Mouse (Mus musculus) urinary bladder, postnatal 36 days (tissue): ENCODE data around the gene Nr6a1.

Experiments used
- DNase-seq, 2 experiments: peaks; one replicate each; pipeline ENCODE4 v3.0.0; 2022; ENCODE audit warnings: low spot score in 2 of 2, mixed read lengths in 1 of 2

Gene Nr6a1

DNA sequence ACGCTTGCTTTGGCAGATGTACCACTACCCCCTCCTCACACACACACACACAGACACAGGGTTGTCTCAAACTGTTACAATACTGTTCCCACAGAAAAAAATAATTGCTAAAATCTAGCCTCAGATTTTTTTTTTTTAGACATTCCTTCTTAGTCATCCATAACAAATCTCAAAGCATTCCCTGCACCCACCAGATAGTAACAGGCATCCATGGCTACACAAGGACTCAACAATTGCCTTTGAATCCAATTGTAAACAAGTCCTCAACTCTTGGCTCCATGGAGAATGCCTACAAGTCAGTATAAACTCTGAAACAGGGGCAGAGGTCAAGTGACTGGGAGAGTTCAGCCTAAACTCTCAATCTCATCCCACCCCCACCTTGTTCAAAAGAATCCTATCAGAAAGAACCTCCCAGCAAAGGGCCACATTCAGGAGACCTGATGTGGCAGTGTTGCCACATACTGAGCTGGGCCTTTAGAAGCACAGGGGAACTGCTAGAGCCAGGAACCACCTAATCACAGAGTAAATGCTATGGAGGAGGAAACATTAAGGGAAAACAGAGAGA lies 52.9 kb downstream of the Nr6a1 start:
- no peak for DNase-seq

DNA sequence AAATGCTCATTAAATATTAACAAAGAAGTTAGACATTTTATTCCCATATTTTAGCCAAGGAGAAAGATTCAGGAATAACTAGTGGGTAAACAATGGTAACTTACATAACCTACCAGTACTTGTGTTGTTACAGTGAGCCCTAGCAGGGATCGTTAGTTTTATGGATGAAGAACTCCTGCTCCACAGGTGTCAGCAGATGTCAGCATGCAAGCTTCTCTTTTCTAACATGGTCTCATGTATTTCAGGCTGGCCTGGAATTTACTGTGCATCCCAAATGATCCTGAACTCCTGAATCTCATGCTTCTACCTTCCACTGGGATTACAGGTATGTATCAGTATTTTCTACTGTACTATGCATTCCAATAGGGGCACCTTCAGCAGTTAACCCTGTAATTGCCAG lies 54.8 kb downstream of the Nr6a1 start:
- no peak for DNase-seq

DNA sequence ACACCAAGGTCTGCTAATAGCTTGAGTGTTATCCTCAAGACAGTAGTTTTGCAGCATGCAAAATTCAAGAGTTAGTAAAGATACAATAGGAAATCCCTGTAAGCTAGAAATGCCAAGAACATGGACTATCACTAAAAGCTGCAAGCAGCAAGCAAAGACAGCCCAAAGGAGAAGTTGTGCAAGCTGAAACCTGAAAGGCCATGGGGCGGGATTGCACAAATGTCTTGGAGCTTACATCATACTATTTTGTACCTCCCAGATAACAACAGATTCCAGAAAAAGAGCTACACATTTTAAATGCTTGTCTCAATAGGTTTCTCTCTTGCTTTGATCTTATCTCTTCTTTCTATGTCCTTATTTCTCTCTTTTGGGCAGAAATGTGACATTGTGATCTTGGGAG lies 60.8 kb downstream of the Nr6a1 start:
- DNase-seq: peak in 1 of 2 experiments; percentile 13

DNA sequence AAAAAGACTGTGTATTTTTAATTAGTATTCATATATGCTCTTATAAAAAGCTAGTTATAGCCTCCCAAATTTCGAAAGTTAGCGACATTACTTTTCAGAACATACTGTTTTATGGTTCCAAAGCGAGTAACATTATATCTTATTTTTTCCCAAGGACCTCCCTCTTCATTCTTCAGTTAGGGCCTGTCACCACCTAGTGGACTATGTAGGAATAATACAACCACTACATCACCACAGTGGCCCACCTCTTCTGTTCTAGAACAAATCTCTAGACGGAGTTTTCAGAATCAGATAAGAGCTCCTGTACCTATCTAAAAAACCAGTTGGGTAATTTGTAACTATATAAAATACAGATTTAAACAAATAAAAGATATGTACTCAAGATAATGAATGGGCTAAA lies 63.5 kb downstream of the Nr6a1 start:
- DNase-seq: no peak

DNA sequence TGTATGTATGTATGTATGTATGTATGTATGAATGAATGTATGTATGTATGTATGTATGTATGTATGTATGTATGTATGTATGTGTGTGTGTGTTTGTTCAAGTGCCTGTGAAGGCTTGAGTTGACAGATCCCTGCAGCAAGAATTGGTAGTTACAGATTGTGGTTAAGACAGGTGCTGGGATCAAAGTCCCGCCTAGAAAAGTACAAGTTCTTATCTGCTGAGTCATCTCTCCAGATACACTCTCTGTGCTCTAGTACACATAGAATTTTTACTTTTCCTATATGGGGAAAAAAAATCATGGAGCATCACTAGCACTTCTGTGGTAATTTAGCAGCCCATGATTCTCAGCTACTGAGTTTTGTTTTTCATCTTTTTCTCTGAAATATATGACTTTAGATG lies 75.7 kb downstream of the Nr6a1 start:
- no peak for DNase-seq

DNA sequence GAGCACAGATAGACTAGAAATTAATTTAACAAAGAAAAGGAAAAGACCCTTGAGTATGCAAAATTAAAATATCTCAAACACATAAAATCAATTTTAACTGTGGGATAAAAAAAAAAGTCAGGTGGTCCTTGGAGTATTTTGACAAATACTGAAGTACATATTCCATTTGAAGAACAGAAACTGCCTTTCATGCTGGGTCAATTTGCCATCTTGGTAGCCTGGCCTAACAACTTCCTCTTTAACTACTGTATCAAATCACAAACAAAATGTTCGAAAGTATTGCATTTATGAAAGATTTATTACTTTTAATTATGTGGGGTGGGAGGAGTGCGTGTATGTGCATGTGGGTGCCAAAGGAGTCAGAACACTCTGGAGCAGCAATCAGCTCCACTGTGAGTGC lies 81.2 kb downstream of the Nr6a1 start:
- no peak for DNase-seq

DNA sequence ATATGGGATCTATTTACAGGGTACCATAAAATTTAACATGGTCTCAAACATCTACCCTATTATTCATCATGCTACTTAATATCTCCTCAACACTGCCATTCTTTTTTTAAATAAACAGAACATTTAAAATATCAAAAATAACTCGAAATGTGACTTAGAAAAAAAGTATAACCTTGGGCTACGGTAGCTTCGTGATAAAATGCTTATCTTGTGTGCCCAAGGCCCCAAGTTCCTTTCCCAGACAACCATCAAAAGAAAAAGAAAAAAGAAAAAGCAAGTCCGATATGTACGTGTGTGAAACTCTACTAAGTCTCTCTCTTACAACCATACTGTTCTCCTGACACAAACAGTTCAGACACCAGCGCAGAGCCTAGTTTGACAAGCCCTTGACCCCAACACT lies 92.0 kb downstream of the Nr6a1 start:
- no peak for DNase-seq

DNA sequence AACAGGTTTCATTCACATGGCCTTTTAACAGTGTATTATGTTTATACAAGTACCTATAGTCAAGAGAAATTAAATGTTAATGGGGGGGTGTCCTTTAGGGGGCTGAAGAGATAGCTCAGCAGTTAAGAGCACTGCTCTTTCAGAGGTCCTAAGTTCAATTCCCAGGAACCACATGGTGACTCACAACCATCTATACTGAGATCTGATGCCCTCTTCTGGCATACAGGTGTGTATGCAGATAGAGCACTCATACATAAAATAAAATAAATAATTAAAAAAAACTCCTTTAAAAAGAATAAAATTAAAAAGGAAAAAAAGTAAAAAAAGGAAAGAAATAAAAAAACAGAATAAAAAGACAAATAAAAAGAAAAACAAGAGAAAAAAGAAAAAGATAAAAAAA lies 95.5 kb downstream of the Nr6a1 start:
- no peak for DNase-seq

DNA sequence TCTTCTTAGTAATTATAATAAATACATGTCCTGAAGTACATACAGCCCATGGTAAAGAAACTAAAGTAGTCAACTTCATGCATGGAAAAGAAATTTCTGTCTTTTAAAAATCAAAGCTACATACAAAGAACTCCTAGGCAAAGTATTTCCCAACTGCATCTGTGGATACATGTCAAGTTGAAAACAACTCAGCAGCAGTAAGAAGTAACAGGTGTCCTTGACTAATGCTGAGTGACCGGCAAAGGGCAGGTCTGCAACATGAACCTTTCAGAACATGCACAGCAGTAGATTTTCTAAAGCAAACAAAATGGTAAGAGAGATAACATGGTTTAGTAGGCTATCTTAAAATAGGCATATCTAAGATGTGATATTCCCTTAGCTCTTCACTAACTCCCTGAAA lies 98.0 kb downstream of the Nr6a1 start:
- no peak for DNase-seq

DNA sequence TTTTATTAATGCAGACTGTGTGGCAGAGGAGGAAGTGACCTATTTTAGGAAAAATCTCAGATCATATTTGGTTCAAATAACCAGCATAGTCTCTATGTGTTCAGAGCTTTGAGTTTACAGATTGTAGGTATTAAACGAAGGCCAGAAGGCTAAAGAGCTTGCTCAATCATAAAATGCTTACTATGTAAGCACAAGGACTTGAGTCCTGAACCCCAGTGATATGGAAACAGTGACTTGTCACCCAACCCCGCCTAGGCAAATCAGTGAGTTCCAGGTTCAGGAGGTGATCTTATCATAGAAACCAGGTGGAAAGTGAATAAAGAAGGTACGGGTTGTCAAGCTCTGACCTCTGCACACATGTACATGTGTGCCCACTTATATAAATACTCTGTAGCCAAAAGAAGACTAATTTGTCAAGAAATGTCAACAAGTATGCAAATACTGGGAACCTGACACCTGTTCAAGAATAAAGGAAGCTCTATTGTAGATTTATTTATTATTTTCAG lies 99.6 kb downstream of the Nr6a1 start:
- DNase-seq: no peak

DNA sequence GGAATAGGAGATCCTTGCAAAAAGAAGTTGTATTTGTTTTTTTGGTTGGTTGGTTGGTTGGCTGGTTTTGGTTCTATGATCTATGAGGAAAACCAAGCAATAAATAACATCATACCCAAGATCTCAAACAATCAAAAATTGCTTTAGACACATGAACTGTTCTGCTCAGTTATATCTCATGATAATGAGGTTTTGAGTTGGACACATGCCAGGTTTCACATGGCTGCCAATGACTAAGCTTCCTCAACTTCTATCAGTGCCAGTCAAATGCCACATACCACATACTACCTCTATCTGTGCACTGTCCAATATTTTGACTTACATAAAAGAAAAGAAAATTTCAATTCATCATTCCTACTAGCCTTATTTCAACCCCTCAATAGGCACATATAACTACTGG lies 101.3 kb downstream of the Nr6a1 start:
- DNase-seq: no peak

DNA sequence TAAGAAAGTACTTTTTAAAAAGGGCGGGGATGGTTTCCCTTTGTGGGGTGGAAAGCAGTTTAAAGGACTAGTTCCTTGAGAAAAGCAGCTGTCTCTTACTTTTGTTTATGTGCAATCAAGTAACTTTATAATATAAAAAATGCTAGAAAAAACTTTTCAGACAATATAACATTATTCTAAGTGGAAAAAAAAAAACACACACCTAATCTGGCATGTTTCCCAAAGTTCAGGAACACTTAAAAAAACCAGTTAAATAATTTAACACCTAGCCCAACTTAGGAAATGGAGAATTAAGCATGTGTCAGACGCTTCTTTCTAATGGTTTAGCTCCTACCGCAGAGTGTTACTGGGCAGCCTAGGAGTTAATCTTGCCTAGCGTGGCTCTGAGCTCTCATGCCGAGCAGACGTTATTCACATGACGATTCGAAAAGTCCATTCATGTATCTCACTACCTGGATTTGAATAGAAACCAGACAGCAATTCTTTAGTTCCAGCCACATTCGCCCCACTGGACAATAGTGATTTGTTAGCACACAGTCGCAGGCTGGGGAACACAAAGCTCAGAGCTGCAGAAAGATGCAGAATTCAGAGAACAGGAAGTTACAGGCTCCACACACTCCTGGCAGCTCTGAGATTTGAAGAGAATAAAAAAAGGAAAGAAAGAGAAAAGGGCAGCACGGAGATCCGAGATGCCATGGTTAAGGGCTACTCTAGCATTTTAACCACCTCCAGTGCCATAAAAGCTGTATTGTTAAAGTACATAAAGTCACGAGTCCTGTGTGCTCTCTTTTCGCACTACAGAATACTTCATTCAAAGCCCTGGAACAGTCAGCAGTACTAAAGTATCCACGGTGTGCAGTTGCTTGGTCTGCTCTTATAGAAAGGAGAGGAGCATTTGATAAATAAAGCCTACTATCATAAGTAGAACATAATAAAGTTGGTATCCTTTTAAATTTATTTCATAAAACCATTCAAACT lies 102.4 kb downstream of the Nr6a1 start:
- DNase-seq: no peak

DNA sequence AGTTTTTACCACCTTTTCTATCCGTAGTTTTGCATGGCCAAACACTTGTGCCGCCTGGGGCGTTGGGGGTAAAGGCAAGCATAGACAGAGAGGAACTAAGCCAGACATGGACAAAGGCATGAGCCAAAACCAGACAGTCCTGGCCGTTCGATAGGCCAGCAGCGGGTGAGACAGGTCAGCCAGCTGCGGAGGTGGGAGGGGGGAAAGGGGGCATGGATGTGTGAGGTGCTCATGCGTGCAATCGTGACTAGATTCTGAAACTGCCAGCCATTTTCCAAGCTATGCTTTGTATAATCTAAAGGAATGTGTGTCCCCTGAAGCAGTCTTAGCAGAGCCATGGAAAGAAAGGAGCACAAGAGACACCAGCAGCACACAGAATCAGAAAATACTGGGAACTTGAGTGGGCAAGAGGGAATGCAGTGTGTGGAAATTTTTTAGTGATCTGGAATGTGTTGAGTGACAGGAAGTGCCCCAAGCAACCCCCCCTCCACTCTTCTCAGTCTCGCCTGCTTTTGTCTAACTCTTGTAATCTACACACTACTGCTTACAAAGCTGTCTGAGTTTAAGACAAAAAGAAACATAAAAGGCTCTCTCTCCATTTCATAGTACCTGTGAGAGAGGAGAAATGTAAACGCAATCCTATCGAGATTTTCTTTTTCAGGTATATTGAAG lies 103.4 kb downstream of the Nr6a1 start:
- DNase-seq: peak in 1 of 2 experiments; percentile 17

DNA sequence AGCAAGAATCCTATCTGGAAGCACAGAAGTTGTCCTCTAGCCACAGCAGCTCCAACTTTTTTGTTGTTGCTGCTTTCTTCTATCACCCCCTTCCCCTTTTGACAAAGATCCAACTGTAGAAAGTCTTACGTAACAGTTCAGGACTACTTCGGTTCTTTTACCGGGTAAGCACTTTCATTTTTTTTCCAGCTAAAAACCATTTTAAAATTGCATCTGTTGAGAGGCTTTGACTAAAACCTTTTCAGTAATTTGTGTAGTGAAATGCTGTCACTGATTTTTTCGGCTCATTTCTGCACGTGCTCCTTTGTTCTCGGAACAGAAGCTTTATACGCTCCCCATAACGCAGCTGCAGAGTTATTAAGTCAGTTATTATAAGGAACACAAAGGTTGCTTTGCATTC lies 104.1 kb downstream of the Nr6a1 start:
- DNase-seq: no peak

DNA sequence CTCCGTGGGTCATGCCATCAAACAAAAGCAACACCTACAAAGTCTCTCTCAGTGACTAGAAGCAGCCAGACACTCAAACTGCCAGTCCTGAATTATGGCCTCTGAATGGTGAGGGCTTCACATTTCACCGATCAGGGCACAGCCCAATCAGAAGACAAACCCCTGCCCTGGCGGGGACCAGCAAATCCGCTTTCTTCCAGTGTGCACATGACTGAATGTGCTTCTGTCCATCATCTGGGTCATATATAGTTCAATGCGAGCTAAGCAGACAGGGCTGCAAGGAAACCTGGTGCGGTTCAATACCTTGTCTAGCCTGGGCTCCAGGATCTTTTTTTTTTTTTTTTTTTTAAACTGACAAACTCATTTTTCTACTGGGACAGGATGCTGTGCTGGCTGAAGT lies 104.5 kb downstream of the Nr6a1 start:
- peak; percentile 25 to 26 for DNase-seq

DNA sequence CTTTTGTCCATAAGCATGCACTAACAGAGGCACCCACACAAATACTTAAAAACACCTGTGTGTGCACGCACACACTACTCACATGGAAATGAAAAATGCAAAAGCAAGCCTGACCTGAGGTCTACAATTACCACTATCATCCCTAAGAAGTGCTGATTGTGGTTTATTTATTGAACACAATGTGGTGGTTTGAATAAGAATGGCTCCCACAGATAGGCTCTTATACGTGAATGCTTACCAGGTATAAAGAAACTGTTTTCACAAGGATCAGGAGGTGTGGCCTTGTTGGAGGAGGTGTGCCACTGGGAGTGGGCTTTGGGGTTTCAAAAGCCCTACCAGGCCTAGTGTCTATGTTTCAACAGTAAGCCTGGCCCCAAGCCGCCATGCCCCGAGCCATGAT lies 110.0 kb downstream of the Nr6a1 start:
- DNase-seq: no peak

DNA sequence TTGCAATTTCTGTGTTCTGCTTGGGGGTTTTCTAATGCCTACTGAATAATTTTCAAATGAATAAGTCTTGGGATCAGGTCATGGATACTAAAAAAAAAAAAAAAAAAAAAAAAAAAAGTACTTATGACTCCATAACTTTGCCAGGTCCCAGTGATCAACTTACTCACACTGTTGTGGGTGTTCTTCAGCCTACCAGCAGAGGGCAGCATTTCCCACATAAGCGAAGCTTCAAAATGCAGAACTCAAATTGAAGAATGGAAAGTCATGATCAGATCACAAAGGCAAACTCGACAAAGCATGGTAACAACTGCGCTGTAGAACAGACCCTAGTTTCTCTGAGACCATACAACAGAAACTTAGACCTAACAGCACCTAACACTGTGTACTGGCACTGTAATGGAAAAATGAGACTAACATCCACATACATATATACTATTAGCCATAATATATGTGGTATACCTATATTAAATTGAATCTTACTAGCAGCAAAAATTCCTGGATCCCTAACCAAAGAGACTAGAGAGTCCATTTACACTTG lies 130.3 kb downstream of the Nr6a1 start:
- peak; percentile 52 to 76 for DNase-seq

DNA sequence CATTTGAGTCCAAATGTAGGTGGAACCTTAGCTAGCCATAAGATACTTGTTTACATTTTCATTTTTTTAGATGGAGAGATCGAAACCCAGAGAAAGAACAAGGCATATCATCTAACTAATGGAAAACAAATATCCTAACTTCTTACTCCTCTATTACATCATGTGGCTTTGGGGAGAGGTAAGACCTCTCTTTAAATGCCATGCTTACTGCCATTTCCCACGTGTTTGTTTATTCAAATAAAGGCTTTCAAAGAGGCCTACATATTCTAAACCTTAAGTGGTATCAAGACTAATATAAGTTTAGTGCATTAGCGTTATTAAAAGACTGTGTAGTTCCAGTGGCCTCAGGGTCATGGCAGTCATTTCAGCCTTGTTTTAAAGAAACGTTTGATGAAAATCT lies 140.2 kb downstream of the Nr6a1 start:
- DNase-seq: no peak

DNA sequence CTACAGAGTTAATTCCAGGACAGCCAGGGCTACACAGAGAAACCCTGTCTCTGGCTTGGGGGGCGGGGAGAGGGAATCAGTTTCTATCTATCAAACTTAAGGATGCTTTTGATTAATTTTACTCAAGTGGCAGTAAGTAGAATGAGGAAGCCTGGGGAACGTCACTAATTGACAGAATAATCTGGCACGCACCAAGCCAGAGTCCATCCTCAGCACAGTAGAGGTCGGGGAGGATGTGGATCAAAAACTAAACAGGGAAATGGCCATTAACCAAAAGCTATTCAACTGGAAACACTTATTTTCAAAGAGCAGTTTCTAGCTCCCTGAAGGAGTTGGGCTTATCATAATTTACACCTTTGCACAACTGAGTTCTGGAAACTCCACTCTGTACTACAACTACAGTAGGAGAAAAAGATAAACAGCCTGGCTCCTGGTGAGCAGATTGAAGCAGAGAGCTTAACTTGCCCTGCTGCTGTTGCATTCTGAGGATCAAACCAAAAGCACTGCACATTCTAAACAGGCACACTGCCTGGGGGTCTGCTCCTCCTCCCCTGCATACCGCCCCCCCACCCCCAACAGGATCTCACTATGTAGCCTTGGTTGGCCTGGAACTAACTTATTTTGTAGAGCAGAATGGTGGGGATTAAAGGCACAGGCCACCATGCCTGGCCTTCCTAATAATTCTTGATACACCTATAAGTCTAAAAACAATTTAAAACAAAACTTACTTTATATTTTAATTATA lies 141.1 kb downstream of the Nr6a1 start:
- DNase-seq: no peak

DNA sequence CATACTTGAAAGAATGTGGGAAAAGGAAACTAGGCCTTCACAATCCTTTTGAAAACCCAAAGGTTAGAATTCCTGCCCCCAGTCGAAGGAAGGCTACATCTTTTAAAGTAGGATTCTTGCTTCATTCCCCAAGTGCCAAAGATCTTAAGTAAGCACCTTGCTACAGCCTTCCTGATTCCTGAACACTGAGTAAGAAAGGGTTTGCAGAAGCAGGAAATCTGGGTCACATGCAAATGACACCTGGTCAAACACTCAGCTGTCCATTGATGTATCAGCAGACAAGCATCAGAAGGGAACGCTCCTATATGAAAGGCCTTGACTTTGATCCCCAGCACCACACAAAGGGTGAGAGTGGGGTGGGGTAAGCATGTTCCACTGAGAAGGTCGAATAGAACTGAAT lies 142.4 kb downstream of the Nr6a1 start:
- DNase-seq: no peak

DNA sequence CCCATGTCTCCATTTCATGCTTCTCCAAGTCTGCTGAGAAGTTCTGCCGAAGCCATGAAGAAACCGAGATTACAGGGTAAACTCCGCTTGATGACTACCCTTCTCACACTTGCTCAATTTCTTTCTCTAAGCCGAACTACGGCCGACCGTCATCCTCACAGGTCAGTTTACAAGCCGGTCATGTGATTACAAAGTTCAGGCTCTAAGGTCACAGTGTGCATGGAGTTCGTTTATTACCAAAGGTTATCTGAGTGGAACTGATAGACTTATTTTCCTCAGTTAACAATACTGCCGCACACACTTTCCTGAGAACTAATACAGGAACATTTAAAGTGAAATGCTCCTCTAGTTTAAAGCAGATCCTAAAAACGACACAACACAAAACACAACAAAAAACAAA lies 143.1 kb downstream of the Nr6a1 start:
- no peak for DNase-seq

DNA sequence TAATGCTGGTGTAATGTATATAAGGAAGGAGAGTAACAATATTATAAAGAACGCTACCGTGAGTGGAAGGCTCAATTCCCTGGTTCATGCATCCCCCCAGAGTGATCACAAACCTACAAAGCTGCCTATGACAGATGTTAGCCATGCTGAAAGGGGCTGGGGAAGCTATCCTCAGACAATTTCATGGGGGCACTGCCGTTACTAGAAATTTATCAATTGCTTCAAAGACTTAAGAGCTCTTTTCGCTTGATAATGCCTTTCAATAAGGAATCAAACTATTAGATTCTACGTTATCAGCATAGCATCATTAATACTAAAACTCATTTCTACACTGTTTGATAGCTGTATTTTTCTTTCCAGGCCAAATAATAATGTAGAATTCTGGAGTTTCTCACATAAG lies 144.1 kb downstream of the Nr6a1 start:
- DNase-seq: no peak
